Mouse (Mus musculus) cerebellum, adult 9-10 months (tissue): Measurements from ENCODE around the gene Gmppa.

ENCODE experiments used
- DNase-seq: peaks from one replicate; pipeline ENCODE4 v3.0.0; 2022

Gmppa gene

GRCm38 (mm10) chr1:75456746-75457564 lies 21.2 kb downstream of the Gmppa start:
- no peak for DNase-seq

DNA sequence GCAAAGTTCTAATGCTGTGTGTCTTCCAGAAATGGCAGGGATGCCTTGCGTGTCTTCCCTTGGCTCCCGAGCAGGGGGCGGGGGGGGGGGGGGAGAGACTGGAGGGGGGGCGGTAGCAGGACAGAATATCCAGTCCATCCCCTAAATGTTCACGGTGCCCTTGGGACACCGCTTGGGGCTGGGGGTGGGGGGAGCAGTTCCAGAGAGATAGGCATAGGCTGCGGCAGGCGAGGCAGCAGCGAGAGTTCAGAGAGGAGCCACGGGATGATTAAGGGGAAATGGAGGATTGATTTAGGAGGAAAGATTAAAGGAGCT lies 21.9 kb downstream of the Gmppa start:
- no peak for DNase-seq

DNA sequence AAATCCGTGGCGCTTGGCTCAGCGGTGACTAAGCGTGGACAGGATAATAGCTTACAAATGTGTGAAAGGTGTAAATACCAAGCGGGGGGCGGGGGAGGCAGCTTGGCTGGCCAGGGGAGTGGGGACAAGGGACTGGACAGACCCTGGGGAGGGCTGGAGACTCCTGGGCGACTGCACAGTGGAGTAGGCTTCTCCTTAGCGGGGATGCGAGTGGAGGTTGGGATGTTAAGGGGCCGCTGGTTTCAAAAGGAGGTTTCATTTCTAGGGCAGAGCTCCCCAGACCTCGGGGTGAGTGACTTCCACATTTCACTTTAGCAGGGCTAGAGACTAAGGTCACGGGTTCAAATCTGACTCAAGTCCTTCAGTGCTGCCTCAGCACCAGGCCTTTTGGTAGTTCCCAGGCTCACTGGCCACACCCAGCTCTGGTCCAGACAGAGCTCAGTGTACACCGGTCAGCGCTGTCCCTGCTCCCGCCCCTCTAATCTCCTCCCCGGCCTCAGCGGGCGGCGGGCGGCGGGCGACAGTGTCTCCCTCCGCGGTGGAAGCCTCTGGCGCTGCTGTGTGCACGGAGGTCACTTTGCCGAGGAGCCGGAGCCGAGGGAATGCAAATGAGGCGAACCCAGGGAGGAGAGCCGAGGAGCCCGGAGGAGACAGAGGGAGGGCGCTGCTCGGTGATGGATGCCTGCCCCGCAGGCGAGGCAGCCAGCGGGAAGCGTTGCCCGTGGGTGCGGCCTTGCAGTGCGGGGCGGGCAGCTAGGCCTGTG lies 22.5 kb downstream of the Gmppa start:
- peak; percentile 43 for DNase-seq

DNA sequence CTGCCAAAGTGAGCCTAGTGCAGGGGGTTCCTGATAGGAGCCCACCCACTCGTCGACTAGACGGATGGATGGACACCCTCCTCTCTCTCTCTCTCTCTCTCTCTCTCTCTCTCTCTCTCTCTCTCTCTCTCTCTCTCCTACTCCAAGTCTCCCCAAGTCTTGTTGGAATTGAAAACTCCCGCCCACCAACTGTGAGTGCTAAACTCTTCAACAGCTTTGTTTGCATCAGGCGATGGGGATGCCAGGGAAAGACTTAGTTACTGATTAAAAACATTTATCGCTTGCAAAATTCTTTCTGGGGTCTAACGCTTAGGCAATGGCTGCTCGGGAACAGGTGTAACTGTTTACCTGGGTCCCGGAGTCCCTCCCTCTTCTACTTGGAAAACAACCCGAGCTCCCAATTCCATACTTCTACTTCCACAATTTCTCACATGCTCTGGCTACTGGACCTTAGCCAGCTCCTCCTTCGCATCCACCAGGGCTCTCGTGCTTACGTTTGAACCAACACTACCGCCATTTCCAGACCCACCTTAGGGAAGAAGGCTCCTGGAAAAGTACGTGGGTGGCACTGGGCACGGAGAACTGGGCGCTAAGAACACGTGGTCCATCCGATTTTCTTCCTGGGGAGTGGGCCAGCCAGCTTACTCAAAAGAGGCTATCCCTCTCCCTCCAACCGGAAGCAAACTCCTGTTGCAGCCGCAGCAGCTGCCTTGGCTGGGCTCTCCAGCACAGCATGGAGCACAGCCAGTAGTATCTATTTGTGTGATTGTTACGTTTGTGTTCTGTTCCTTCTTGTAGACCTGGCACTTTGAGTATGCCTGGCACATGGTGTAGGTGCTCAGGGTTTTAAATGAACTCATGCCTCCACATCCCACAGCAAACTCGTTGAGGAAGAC lies 23.3 kb downstream of the Gmppa start:
- DNase-seq = peak; percentile 53

DNA sequence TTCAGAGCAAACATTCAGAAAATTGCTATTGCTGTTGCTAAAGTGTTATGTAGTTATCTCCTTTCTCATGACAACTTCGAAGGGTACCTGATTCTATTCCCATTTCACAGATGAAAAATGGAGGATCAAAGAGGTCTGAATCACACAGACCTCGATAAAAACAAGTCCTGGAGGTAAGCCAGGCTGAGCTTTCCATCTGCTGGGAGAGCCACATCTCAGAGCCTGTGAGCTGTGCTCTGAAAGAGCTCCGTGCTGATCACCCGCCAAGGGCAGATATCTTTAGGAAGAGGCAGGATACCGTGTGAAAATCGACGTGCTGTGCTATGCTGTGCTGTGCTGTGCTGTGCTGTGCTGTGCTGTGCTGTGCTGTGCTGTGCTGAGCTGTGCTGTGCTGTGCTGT lies 24.6 kb downstream of the Gmppa start:
- DNase-seq = no peak

GRCm38 (mm10) chr1:75462636-75463035 lies 26.9 kb downstream of the Gmppa start:
- DNase-seq = no peak

GRCm38 (mm10) chr1:75463652-75464204 lies 28.0 kb downstream of the Gmppa start:
- DNase-seq = no peak

DNA sequence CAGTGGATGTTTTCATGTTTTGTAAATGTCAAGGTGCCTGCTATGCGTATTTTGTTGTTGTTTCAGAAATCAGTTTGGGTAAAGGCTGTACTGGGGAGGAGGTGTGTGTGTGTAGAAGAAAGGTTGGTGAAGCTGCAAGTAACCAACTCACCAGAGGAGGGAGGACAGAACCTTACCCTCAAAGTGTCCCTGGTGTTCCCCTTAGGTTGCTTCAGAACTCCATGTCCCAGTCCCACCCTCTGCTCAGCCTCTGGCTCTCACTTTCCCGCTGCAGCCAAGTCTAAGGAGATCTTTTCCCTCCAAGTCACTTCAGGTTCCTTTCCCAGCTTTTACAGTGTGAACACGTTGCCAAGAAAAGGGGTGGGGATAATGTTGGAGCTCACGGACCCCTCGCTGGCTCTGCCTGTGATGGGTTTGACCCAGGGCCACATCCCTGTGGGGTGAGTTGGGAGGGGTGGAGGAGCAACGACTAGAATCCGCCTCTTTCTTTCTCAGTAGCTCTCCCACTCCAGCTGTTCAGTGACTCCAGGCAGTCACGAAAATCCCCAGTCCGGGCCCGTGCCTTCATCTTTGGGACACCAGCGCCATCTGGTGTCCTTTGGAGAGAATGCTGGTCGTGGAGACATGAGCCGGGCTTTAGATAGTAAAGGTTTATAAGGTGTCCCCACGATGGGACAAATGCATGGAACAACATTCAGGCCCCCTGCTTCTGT lies 31.6 kb downstream of the Gmppa start:
- DNase-seq = peak; percentile 90

- no peak for DNase-seq
Measured at GRCm38 (mm10) chr1:75469287-75469825, 33.6 kb downstream of the Gmppa start.

- no peak for DNase-seq
Measured at GRCm38 (mm10) chr1:75476441-75476840, 40.7 kb downstream of the Gmppa start.

DNA sequence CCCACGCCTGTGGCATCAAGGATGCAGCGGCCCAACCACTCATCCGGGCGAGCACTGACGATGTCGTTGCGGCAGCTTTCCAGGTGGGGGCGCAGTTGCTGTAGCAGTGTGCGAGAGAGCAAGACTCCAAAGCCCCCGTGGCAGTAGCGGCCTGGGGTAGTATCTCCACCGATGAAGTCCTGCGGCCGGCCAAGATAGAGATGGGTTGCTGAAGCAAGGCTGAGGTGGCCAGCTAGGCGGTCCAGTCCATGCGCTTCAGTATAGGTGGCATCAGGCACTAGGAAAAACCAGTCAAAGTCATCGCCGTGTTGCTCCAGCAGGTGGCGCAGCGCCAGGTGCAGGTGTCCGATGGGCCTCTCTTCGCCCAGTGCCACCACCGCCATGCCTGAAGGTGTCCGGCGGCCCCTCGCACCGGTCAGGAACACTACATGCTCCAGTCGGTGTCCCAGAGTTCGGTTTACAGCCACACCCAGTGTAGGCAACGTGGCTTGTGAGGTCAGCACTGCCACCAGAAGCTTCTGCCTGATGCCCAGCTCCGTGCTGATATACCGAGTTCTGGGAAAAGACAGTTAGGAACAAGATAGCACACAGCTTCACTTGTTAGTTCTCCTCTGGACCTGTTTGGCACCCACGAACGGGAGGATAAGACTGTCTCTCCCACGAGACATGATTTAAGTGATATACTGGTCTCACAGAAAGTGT lies 41.7 kb downstream of the Gmppa start:
- DNase-seq = peak; percentile 94

DNA sequence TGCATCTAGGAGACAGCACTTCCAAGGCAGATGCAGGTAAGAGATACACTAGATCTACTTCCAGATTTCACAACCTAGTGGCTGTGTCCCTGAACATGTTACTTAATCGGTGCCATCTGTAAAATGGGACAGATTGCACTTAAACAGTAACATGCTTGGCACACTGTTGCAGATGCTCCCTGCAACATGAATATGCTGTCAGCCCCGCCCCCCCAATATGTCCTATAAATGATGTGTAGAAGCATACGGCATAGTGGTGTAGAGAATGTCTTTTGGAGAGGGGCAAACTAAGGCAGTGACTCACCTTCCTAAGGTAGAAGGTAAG lies 42.2 kb downstream of the Gmppa start:
- no peak for DNase-seq

DNA sequence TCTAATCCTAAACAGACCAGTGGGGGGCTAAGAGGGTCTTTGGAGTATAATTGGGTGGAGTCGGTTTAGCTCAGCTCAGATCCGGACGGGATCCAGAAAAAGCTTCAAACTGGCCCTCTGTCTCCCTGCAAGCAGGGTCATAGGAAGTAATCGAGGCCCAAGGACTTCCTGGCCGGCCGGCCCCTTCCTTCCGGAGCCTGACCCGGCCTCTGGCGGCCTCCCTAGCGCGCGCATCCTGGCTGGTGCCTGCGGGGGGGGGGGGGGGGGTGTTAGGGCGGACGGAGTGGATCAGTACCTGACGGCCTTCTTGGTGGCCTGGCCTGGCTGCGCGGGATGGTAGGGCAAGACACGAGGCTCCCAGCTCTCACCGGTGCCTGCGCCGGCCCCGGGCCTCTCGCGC lies 42.8 kb downstream of the Gmppa start:
- no peak for DNase-seq

GRCm38 (mm10) chr1:75478916-75479634 lies 43.3 kb downstream of the Gmppa start, which contains the start of the genes Chpf and Tmem198:
Gene Chpf, minus strand, starts transcription at chr1:75479307.
Gene Tmem198, plus strand, starts transcription at chr1:75479532.
- DNase-seq = peak; percentile 99

DNA sequence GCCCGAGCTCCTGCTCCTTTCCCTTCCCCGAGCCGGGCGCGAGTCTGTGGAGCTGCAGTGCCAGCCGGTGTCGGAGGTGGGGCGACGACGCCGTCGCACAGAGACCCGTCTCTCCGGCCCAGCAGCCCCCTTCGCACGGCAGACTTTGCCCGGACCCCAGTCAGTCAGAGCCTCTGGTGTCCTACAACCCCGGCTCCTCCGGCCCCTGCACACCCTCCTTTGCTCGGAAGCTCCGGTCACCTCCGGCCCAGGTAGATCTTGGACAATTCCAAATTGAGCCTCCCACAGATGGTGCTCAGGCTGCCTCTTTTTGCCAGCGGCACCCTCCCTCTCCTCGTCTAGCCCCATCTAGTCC lies 43.9 kb downstream of the Gmppa start:
- no peak for DNase-seq

GRCm38 (mm10) chr1:75480036-75480435 lies 44.3 kb downstream of the Gmppa start:
- DNase-seq = no peak

- no peak for DNase-seq
Measured at GRCm38 (mm10) chr1:75480735-75481134, 45.0 kb downstream of the Gmppa start.

DNA sequence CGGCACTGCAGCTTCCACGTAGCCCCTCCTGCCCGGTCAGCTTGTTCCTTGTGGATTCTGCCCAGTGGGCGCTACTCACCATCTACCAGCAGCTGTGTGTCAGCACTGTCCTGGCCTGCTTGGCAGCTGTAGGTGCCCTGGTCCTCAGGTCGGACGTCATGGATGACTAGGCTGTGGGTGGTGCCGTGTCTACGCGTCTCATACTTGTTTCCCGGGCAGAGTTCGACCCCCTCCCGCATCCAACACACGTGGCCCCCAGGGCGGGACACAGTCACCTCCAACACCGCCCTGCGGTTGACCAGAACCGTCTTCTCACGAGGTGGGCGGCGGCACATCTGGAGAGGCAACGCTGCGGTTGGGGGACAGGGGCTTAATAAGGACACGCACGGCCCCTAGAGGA lies 50.8 kb downstream of the Gmppa start:
- peak; percentile 59 for DNase-seq

DNA sequence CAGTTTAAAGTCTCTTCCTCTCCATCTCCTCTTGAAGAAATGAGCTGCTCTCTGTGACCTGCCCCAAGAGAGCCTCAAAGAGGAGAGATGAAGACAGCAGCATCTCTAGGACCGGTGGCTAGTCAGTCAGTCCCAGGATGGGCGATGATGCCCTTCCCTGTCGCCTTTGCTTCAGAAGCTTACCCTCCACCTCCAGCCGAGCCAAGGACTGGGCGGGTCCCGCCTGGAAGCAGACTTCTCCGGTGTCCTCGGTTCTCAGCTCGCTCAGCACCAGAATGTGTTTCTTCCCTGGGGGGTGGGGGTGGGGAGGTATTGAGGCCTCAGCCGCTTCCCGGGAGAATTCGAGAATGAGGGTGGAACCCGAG lies 51.3 kb downstream of the Gmppa start:
- DNase-seq = peak; percentile 62

DNA sequence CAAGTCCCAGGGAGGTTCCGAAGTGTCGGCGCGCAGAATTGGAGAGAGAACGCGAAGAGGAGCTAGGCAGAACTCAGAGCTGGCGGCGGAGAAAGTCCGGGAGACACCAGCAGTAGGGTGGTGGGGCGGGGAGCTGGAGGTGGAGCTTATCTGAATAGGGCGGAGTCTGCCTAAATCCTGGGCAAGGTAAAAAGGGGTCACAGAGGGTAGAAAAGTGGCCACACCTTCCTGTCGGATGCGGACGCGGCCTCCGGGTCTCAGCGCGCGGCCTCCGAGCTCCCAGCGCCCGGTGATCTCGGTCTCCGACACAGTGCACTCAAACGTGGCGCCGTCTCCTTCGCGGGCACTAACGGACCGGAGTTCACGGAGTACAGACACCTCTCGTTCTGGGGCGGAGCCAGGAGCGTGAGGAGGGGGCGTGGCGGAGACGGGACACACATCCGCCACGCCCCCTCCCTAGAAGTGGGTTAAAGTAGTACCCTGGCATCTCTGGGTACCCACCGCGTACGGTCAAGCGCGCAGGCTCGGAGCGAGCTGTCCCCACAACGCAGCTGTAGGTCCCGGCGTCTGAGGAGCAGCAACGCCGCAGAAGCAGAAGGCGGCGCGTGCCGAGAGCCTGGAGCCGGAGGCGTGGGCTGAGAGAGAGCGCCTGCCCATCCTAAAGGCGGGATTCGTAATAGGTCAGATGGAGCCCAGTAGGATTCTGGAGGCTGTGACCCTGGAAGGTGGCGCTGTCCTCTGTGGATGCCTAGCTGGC lies 51.9 kb downstream of the Gmppa start:
- peak; percentile 90 for DNase-seq
